Mouse (Mus musculus) telencephalon, adult 2 months (tissue): ENCODE measurements around the gene Gzf1.

Source experiments
- DNase-seq: peaks from one replicate; pipeline ENCODE4 v3.0.0-alpha.2; 2011; ENCODE audit warnings: low read depth, low spot score

Gzf1 gene

DNA sequence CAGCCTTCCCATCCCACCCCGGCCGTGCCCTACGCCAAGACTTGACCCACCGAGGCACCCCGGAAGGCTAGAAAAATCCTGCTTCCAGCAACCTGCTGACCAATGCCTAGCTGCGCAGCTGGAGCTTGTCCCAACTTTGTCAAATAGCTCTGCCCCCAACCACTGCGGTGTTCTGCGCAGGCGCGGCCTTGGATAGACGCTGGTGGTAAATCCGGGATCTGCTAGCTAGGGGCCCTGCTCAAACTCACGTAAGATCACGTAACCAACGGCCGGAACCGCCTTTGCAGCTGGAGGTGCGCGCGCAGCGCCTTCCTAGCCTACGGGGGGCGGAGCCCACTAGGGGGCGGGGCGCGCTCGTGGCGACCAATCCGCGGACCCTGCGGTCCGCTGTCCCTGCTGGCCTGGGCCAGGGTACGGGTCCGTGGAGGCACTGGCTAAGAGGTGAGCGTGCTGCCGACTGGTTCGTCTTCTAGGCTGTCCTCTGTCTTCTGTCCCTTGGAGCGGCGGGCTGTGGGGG lies at the start of gene Gzf1:
Gene Gzf1, plus strand, starts transcription at position 249 of the 517 bp plus-strand sequence.
- peak; percentile 98 for DNase-seq

DNA sequence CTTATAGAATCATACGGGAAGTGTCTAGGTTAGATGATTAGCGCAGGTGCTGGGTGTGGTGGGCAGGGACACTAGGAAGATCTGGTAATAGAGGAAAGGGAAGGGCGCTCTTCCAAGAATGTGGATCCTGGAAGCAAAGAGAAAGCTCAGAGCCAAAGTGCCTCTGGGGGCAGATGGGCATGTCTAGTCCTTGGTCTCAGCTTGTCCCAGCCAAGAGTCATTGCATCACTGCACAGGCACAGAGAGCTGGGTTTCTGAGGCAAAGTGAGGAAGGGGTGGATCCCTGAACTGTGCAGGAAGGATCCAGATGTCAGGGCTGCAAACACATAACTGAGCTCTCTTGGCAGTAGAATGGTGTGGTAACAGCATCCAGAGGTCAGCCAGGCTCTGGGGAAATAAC lies 49.2 kb upstream of the Gzf1 start:
- no peak for DNase-seq

DNA sequence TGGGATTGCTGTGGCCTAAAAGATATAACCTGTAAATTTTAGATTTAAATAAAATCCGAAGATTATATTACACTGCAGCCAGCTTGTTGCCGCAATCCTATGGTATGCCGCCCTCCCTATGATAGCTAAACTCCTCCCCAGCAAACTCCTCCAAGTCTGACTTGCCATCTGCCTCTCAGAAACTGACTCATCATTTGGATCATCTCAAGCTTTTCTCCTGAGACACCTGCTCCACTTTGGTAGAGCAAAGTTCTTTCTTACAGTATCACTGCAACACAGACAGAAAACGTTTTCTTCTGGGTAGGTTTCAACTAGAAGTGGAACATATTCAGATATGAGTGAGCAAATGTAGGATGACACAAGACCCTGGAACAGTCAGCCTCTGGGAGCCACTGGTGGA lies 46.4 kb upstream of the Gzf1 start:
- peak; percentile 92 for DNase-seq

DNA sequence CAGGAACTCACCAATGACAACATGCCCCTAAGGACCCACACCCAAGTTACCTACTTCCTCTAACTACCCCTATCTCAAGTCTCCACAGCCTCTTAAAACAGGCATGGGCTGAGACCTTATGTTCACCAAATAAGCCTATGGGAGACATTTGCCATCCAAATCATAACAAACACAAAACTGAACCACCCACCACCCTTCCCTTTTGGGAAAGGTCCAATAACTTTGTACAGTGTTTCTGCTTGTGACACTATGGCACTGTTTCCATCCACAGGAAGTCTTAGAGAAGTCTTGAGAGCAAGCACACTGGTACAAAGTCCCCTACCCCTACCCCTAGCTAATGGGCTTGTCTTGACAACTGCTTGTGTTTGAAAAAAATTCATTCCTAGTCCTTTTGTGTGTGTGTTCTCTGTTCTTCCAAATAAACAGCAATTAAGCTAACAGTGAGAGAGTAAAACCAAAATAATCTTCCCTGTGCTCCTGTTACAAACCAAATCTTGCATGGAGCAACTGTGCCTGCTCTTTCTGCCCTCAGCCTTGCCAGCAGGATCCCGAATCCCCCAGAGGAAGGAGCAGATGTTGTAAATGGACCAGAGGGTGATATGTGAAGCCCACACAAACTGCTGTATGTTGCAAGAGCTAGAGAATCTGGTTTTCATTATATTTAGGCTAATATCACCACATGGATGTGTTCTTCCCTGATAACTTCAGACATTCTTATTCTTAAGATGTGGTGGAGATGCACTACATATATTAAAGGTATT lies 38.0 kb upstream of the Gzf1 start:
- DNase-seq, result no peak

DNA sequence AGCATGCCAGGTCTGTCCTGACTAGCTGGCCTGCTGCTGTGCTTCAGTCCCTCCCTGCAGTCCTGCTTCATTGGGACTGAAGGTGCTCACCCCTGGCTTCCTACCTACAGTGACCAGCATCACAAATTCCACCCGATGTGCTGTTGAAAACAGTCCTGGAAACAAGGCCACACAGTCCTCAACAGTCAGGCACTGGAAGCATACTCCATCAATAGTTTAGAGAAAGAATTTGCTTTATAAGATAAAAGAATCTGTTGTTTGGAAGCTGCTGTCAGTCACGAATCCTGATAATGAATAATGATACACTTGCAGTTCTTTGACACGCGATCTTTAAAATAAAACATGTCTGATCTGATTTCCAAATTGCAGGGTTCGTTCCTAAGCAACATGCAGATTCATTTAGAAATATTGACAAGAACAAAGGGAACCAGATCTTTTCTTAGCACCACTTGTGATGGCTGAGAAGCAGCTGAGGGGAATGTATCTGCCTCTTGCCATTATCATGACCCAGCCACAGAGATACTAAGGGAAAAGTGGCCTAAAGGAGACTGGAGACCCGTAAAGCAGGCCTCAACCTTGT lies 36.3 kb upstream of the Gzf1 start:
- peak; percentile 44 for DNase-seq

DNA sequence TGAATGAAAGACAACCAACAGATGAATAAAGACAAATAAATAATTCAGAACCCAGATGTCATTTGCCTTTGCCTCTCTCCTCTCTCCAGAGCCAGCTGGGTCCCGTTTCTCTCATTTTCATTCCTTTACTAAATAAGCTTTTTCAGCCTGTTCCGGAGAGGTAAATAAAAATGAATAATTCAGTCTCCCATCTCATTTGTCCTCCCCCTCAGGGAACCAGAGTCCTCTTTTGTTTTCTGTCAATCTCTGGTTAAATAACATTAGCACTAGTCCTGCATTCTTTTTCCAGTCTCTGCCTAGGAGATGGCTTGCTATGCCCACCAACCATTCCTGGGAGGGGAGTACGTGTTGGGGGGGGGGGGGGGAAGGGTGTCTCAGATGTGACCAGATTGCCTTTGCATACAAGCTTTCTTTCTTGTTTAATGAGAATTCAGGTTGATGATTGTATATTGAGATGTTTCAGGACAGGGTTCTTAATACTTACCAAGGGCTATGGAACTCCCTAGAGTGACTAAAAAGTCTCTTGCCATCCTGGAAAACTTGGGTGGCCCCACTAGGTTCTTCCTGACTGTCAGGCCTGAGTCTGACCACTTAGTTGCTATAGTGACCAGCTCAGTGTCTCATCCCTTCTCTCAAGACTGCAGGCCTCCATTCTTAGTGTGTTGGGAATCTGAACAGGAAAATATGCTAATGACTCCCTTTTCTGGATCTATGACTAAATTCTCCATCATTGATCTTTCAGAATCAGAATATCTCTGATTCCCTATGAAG lies 30.1 kb upstream of the Gzf1 start:
- DNase-seq, result no peak

DNA sequence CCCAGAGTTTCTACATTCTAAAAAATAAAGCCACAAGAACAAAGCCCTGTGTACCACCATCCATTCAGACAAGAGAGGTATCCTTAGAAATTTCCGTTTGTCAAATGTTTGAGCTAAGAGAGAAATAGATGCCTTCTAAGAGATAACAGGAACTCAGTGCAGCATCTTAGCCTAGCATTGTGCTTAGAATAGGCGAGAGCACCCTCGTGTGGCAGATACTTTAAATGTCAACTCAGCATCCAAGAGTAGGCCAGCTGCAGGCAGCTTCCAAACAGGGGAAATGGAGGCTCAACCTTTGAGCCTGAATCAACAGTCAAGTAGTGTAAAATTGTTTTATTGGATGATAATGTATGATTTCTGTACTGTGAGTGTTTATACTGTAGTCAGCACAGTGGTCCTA lies 25.9 kb upstream of the Gzf1 start:
- DNase-seq, result peak; percentile 66

DNA sequence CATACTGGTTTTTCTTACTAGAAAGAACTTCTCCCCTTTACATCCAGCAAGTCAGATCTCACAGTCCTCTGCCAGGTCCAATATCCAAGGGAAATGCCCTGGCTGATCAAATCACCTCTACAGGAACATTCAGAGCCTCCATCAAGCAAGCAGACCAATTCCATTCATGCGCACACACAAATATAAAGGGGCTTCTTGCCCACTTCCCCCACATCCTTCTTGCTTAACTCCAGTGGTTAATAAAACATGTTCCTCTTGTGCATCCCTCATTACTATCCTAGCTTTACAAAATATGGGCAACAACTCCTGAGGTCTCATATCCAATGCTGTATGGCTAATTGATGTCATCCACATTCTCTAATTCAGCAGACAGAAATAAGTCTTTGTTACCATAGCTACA lies 17.4 kb upstream of the Gzf1 start:
- DNase-seq, result no peak

DNA sequence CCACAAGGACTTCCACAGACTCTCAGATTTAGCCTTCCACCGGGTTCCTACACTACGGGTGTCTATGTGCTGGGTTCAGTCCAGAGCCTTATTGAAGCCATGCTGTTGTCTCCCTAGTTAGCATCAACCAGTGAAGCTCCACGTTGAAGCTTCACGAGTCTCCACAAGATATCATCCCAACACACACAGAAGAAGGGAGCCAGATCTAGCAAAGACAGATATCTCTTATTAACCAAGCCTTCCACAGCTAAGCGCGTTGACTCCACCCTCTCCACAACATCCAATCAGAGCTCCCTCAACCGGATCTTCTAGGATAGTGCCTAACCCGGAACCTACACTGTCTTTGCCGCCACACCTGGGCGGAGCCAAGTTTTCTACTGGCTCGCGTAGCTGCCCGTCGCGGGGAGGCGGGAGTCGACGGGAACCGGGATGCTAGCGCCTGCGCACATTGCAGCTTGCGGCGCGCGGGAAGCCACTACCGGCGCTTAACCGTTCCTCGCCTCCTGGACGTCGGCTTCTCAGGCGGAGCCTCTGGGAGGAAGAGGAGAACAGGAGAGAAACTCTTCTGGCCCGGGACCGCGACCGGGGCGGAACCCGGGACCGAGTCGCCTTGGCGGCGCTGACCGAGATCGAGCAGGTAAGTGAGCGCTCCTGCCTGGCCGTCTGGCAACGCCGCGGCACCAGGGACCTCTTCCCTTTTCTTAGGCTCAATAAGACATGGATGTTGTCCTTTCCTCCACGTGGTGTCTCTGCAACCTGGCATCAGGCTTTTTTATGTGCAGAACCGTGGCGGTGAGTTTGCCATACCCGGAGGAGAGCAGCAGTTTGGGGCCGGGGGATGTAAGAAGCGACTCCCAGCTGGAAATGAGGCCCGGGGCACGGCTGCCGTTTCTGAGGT lies 8.4 kb upstream of the Gzf1 start, which contains the start of gene Nxt1:
Gene Nxt1, plus strand, starts transcription at position 403 of the 898 bp plus-strand sequence.
- peak; percentile 96 for DNase-seq

DNA sequence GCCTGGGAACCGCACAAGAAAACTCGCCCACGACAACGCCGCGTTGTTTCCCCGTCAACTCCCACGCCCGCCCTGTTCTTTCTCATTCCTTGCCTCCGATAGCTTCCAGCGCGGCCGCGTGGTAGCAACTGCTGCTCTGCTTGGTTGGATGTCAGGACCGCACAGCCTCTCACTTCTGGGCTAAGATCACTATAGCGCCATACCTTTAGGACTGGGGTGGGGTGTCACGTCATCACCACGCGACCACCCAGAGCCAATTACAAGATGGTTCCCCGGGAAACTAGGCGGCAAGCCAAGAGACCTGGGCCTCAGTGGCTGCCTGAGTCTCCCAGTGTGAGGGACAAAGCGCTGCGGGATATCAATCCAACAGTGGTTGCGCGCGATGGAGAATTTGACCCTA lies 3.0 kb upstream of the Gzf1 start:
- peak; percentile 78 for DNase-seq

DNA sequence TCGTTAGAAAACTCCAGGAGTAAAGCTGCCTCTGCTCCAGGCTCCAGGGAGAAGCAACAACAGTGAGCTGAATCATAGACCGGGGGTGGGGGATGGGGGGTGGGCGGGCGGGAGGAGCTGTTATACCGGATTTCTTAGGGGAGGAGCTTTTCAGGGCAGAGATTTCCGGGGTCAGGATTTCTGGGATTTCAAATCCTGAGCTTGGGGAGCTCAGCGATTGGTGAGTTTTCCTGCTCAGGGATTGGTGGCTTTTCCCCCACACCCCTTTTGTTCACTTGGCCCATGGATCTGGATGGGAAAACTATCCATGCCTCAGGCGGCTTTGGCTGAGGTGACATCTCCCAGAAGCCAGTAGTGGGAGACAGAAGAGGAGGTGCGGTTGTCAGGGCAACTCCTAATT lies 1.5 kb upstream of the Gzf1 start:
- peak; percentile 81 for DNase-seq

DNA sequence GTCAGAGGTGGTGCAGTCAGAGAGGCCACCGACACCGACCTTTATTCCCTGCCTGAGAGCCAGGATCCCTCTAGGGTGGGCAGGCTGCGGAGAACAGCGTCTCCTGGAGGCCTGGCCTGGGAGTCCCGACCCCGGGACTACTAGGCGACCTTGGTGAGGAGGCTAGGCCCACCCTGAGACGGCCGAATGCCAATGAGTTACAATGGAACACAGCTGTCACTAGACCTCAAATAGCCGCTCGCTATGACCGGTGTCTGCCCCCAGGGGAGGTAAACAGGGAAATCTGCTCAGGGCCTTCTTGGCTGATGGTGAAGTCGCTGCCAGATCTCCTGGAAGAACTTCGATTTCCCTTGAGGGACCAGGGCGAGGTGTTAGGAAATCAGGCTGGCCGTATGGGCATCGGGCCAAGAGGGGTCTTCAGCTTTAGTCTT lies 653 bp downstream of the Gzf1 start:
- no peak for DNase-seq

DNA sequence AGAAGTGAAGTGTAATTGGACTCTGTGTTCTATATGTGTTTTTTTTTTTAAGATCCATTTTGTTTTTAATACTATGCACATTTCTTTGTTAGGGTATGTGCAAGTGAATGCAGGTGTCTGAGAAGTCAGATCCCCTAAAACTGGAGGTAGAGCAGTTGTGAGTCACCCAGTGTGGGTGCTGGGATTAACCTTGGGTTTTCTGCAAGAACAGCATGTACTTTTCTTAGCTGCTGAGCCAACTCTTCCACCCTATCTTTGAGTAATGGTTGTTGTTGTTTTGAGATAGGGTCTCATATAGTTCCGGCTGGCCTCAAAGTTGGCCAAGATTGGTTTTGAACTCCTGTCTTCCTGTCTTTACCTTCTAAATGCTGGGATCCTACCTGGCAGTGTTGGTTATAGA lies 2.2 kb downstream of the Gzf1 start:
- no peak for DNase-seq

DNA sequence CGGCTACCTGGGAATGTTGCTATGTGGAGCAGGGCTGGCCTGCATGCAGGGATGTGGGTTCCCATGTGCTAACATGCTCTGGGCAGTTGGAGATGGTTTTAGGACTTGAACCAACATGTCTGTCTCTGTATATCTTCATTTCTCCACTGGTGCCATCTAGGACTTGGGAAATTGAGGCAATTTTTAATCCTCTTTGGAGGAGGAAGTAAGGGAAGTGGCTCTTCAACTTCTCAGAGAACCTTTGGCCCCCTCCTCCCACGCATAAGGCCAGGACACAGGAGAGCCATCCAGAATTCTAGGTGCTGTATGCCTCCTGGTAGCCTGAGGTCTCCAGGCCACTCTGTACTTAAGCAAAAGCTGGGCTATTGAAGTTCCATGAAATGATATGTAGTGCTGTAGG lies 4.1 kb downstream of the Gzf1 start:
- no peak for DNase-seq

DNA sequence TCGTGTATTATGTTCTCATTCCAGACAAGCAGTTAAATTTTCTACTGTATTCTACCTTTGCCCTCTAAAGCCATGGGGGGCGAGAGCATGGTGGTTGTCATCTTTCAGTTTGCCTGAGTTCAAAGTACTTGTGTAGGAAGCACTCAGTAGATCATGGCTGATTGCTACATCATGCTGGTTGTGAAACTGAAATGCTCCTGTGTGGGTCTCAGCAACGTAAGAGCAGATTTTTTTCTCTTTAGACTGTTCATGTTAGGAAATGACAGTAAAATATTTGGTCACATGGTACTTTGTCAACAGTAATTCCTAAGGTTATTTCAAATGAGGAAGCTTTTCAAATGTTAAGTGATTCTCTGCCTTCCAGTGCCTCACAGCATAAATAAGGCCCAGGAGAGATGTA lies 4.9 kb downstream of the Gzf1 start:
- DNase-seq, result no peak

DNA sequence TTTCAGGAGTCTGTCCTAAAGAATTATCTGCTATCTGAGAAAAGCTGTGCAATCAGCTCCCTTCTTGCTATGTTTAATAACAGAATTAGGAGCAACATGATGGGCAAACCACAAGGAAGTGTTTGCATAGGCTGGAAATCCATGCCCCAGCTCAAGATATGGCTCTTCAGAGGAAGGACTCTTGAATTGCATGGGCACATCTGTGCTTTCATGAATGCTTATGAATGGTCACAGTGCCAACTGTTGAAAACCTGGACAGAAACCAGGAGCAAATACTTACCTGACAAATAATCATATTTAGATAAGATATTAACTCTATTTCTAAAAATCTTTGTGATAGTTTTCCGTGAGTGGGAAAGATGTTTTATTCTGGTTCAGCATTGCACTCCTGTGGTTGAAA lies 6.0 kb downstream of the Gzf1 start:
- no peak for DNase-seq

DNA sequence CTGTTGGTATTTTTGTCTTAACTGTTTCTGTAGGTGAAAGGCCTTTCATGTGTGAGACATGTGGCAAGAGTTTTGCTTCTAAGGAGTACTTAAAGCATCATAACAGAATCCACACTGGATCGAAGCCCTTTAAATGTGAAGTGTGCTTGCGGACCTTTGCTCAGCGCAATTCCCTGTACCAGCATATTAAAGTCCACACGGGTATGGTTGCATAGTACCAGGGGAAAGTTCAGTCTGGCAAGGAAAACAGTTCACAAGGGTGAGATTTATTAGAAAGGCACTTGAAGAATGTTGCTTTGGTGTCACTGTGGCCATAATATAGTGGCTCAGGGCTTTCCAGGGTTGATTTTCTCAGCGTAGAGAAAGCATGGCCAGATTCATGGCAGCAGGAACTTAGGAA lies 7.1 kb downstream of the Gzf1 start:
- DNase-seq, result no peak

DNA sequence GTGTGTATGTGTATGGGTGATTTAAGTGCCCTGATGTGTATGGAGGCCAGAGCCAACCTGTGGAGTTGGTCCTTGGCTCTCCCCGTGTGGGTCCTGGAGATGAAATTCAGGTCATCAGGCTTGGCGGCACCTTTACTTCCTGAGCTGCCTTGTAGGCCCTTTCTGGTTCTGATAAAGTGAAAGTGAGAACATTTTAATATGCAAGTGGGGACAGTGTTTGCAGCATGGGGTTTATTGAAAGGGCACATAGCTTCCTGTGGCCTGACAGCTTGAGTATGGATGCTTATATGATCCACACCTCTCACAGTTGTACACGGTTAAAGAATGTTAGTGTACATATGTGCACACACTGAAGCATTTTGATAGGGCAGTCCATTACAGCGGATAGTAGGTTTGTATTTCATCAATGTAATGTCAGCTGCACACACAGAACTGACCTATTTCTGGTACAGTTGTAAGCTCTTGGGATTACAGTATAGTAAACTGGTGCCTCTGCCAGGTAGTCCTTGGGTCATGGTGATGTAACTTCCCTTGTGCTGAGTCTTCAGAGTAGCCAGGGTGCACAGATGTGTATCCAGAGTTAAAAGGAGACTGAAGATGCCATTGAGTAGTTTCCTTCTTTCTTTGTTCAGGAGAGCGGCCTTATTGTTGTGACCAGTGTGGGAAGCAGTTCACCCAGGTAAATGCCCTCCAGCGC lies 8.8 kb downstream of the Gzf1 start:
- DNase-seq, result no peak

DNA sequence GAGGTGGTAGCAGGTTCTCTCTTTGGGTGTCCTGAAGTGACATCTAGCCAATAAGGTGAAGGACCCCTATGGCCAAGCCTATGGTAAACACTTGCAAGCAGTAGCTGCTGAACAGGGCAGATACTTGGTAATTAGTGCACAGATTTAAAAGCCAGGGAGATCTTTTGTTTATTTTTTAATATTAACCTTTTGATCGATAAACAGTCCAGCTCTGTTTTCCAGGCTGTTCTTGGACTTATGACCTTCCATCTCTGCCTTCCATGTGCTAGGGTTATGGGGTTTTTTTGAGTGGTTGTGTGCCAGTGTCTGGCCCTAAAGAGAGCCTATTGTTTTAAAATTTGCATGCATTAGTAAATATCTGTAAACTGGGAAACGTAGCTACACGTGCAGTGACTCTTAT lies 9.5 kb downstream of the Gzf1 start:
- DNase-seq, result no peak

DNA sequence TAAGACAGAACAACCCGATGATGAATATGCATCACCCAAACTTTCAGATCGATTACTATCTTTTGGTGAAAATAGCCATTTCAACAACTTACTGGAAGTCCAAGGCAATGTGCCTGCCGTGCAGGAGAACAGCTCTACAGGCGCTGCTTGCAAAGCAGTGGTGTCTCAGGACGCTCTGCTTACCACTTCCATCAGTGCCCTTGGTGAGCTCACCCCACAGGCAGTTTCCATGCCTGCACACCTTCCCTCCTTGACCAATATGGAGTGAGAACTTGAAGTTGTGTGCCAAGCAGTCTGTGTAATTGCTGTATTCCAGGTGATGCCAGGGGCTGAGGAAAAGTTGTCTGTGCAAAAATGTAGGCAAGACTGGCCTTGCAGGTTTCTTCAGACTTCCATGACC lies 10.0 kb downstream of the Gzf1 start:
- DNase-seq, result no peak

DNA sequence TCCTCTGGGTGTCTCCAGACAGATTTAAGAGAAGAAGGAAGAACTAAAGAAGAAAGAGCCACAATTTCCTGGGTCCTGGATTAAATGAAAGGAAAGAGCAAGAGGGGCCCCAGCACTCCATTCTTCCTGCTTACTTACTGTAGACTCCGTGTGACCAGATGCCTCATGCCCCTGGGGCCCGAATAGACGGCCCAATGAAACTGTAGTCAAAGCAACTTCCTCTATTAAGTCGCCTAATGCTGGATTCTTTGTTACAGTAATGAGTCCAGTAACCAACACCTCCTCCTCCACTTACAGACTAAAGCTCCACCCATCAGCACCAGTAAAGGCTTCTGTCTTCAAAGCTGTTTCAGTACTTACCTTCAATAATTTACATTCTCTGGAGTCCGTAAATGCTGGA lies 17.7 kb downstream of the Gzf1 start:
- DNase-seq, result no peak
